Mouse (Mus musculus) lung, postnatal 0 days (tissue): ENCODE results near the gene Kat2a. TPM values are rescaled to one million over a fixed set of nuclear protein-coding genes. Genes with fewer than 3 reads are reported as not detected.

Experiments used
- ATAC-seq: fragments of 200-750 bp; cut with Nextera tagmentation; 2 replicates; pipeline ENCODE4 v1.8.0; 2017; ENCODE audit warnings: moderate library complexity
- DNase-seq: peaks from one replicate; pipeline ENCODE4 v3.0.0-alpha.2; 2016; ENCODE audit warnings: low spot score
- H3K27ac ChIP-seq: fragments of 300-500 bp; sonication (generic); 2 replicates; pipeline ENCODE4 v1.5.1; 2014; ENCODE audit warnings: antibody characterized with exemption, mild to moderate bottlenecking, low read length, mixed read lengths
- H3K27me3 ChIP-seq: fragments of 300-500 bp; sonication (generic); replicated peaks from 2 replicates; pipeline ENCODE4 v1.6.1; 2014; ENCODE audit warnings: low read length, mixed read lengths; ENCODE audit not compliant: insufficient read depth
- H3K36me3 ChIP-seq: fragments of 300-500 bp; sonication (generic); 2 replicates; pipeline ENCODE4 v1.6.1; 2014; ENCODE audit warnings: low read length, mixed read lengths; ENCODE audit not compliant: insufficient read depth
- H3K4me1 ChIP-seq: fragments of 300-500 bp; sonication (generic); 2 replicates; pipeline ENCODE4 v1.6.1; 2014; ENCODE audit warnings: antibody characterized with exemption, low read depth, low read length, mixed read lengths; ENCODE audit not compliant: insufficient read depth
- H3K4me2 ChIP-seq: fragments of 300-500 bp; sonication (generic); replicated peaks from 2 replicates; pipeline ENCODE4 v1.6.1; 2014; ENCODE audit warnings: low read depth, mild to moderate bottlenecking, low read length, moderate library complexity, mixed read lengths
- H3K4me3 ChIP-seq: fragments of 300-500 bp; sonication (generic); 2 replicates; pipeline ENCODE4 v1.5.1; 2014; ENCODE audit warnings: low read depth, low read length
- H3K9ac ChIP-seq: fragments of 300-500 bp; sonication (generic); replicated peaks from 2 replicates; pipeline ENCODE4 v1.6.1; 2014; ENCODE audit warnings: low read depth, mild to moderate bottlenecking
- H3K9me3 ChIP-seq: fragments of 300-500 bp; sonication (generic); 2 replicates; pipeline ENCODE4 v1.6.1; 2016; ENCODE audit warnings: low read length, mixed read lengths
- CTCF ChIP-seq: IDR thresholded peaks from 2 replicates; pipeline ENCODE4 v1.5.1; 2016; ENCODE audit warnings: antibody characterized with exemption, mild to moderate bottlenecking
- EP300 ChIP-seq: IDR thresholded peaks from 2 replicates; pipeline ENCODE4 v1.6.1; 2016; ENCODE audit warnings: antibody characterized with exemption, mild to moderate bottlenecking, control low read depth
- WGBS: fragments of 180-500 bp; shearing (Covaris S2); extraction: QIAGEN DNeasy Blood & Tissue Kit; methylation state at CpG from one replicate; pipeline ENCODE4 v1.1.7; 2014; 5-methylcytosine and 5-hydroxymethylcytosine counted together
- polyA plus RNA-seq: library from polyadenylated mRNA; unstranded; fragments of >200 nt; fragmentation: Nextera tagmentation; extraction: Ambion mirVana; gene quantifications from 2 replicates; pipeline ENCODE4 v1.2.1, GENCODE M21; 2015

The Kat2a gene
- polyA plus RNA-seq, 1 experiment from 2014 or later = 14.2 TPM

DNA sequence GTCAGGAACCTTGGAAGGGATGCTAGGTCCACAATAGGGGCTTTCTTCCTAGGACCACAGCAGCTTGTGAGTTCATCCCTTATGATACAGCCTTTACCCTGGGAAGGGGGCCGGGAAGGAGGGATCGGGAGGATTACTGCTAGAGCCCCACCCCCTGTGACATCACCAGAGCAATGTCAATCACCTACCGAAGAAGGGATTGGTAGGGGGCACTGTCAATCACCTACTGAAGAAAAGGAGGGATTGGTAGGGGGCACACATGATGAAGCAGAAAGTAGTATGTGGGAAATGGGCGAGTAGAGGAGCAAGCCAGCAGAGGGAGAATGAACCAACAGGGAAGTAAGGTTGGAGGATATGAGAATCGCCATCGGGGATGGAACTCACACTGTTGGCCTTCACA lies 44.2 kb upstream of the Kat2a start:
- no peak for ATAC-seq
- no peaks in the 10 kb centered on the region for H3K9me3 ChIP-seq
- no peak overlapping the region for H3K9ac ChIP-seq
- no peaks in the 10 kb centered on the region for H3K36me3 ChIP-seq
- no peak for DNase-seq
- no peak overlapping the region for H3K4me2 ChIP-seq
- no peak overlapping the region for H3K4me3 ChIP-seq
- TF ChIP-seq EP300 = no peak
- TF ChIP-seq CTCF = no peak
- H3K27me3 ChIP-seq = peaks cover 13% of the 10 kb centered on the region
- no peaks in the 10 kb centered on the region for H3K4me1 ChIP-seq
- WGBS = 60% methylated on average over 6 of the region's 6 CpGs
- H3K27ac ChIP-seq = no peak overlapping the region

DNA sequence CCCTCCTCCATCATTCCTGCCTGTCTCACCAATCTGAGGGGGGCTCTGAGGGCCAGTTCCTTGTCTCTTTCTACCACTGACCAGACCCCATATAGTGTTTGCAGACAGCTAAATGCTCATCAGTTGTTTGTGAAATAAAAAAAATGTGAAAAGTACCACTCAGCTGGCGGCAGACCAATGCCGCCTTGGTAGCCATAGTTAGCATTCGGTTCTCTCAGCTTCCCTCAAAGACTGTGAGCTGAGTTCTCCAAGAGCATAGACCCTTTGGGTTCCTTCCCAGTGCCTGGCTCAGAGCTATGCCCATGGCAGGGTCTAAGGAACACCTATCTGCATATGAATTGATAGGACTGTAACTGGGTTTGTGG lies 42.4 kb upstream of the Kat2a start:
- H3K9me3 ChIP-seq = no peaks in the 10 kb centered on the region
- no peaks in the 10 kb centered on the region for H3K4me1 ChIP-seq
- DNase-seq (no peak), ATAC-seq (no peak)
- peaks cover 11% of the 10 kb centered on the region for H3K27me3 ChIP-seq
- no peak overlapping the region for H3K4me3 ChIP-seq
- no peak overlapping the region for H3K27ac ChIP-seq
- 83% methylated on average over 3 of the region's 3 CpGs for WGBS
- H3K9ac ChIP-seq = no peak overlapping the region
- no peak overlapping the region for H3K4me2 ChIP-seq
- TF ChIP-seq CTCF (no peak), EP300 (no peak)
- H3K36me3 ChIP-seq = no peaks in the 10 kb centered on the region

DNA sequence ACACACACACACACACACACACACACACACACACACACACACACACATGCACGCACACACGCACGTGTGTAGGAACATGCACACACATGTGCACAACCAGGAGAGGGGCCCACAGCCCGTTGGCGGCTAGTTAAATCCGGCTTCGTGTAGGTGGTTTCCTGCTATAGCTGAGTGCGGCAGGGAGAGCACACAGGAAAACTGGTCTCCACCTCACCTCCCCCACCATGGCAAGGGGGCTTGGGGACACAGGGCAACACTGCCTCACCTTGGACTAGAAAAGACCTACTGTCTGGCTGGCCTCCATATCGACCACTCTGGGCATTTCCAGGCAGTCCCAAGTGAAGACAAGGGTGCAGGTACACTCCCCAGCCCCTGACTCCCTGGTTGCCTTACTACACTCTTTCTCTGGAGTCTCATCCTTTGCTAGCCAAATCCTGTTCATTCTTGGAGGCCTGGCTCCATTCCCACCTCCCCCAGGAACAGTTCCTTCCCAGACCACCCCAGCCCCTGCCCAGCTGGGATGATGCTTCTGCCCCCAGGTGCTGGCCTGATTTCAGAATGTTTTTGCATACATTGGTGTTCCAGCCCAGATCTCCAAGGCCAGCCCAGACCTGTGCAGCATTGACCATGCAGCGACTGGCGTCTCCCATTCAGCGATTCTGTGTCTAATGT lies 41.9 kb upstream of the Kat2a start:
- Histone ChIP-seq H3K27me3 (peaks cover 9% of the 10 kb centered on the region; the same call in 1 of the 2 replicates), H3K27ac (no peak overlapping the region), H3K9me3 (no peaks in the 10 kb centered on the region), H3K4me1 (no peaks in the 10 kb centered on the region), H3K4me2 (no peak overlapping the region), H3K4me3 (no peak overlapping the region), H3K36me3 (no peaks in the 10 kb centered on the region), H3K9ac (no peak overlapping the region)
- DNase-seq (no peak), ATAC-seq (no peak)
- TF ChIP-seq CTCF (no peak), EP300 (no peak)
- WGBS = 70% methylated on average over 12 of the region's 12 CpGs

DNA sequence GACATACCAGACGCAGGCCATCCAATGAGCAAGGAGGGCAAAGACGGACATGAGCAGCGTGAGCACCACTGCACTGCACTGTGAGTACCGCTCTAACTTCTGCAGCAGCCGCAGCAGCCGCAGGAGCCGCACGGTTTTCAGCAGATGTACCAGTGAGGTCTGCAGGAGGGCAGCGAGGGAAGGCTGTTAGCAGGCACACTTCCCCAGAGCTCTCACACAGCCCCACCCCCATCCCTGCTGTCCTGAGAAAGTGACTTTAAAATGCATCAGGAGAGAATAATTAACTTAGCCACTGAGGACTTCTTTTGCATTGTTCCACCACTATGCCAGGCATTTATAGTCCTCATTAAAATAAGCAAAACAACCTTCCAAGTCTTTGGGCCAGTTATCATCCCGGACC lies 40.0 kb upstream of the Kat2a start:
- 25% methylated on average over 10 of the region's 10 CpGs for WGBS
- no peaks in the 10 kb centered on the region for H3K4me1 ChIP-seq
- no peaks in the 10 kb centered on the region for H3K36me3 ChIP-seq
- no peak overlapping the region for H3K4me3 ChIP-seq
- no peaks in the 10 kb centered on the region for H3K9me3 ChIP-seq
- DNase-seq (no peak), ATAC-seq (no peak)
- 0 out of 2 replicates have a peak, but pooled peaks cover 3% of the 10 kb centered on the region for H3K27me3 ChIP-seq
- H3K4me2 ChIP-seq = no peak overlapping the region
- no peak overlapping the region for H3K27ac ChIP-seq
- no peak overlapping the region for H3K9ac ChIP-seq
- TF ChIP-seq CTCF (no peak), EP300 (no peak)

DNA sequence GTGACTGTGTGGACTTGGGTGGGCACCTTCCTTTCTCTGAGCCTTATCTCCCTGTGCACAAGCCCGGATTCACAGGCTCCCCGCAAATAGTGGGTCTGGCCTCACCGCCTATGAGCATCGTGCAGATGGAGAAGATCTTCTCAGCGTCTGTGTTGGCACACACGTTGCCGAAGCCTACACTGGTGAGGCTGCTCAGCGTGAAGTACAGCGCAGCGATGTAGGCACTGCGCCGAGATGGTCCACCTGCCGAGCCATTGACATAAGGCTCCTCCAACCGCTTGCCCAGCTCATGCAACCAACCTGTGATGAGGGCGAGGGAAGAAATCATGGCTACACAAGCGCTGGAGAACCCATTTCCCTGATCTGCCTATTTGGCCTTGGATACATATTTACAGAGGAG lies 37.9 kb upstream of the Kat2a start:
- WGBS = 85% methylated on average over 16 of the region's 16 CpGs
- no peak for ATAC-seq

DNA sequence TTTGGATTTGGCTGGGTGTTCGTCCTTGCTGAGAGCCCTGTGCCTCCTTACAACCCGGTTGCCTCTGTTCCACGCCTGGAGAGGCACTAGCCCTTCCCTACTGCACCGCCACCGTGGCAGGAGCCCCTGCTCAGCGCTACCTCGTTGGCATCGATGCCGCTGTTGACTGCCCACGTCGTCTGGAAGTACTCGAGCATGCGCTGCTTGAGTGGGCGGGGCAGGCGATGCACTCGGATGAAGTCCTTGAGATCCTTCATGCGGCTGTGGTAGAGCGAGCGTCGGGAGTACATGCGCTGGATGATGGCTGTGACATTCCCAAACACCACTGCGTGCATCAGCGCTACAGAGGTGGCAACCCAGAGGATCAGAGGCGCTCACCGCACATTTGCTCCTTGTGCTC lies 37.2 kb upstream of the Kat2a start:
- DNase-seq (no peak), ATAC-seq (no peak)
- H3K36me3 ChIP-seq = no peaks in the 10 kb centered on the region
- no peak overlapping the region for H3K4me2 ChIP-seq
- H3K27me3 ChIP-seq = 0 out of 2 replicates have a peak, but pooled peaks cover 3% of the 10 kb centered on the region
- no peak overlapping the region for H3K27ac ChIP-seq
- H3K4me3 ChIP-seq = no peak overlapping the region
- WGBS = 32% methylated on average over 25 of the region's 25 CpGs
- H3K9me3 ChIP-seq = no peaks in the 10 kb centered on the region
- TF ChIP-seq CTCF = no peak
- no peak for TF ChIP-seq EP300
- no peaks in the 10 kb centered on the region for H3K4me1 ChIP-seq
- H3K9ac ChIP-seq = no peak overlapping the region

More for the DNA sequence above, 37.9 kb upstream of the Kat2a start:
- H3K27ac ChIP-seq = no peak overlapping the region
- H3K9ac ChIP-seq = no peak overlapping the region
- H3K27me3 ChIP-seq = 0 out of 2 replicates have a peak, but pooled peaks cover 3% of the 10 kb centered on the region
- no peak overlapping the region for H3K4me2 ChIP-seq
- no peak for DNase-seq
- no peaks in the 10 kb centered on the region for H3K36me3 ChIP-seq
- no peak overlapping the region for H3K4me3 ChIP-seq
- H3K9me3 ChIP-seq = no peaks in the 10 kb centered on the region
- TF ChIP-seq EP300 = no peak
- no peak for TF ChIP-seq CTCF
- H3K4me1 ChIP-seq = no peaks in the 10 kb centered on the region

DNA sequence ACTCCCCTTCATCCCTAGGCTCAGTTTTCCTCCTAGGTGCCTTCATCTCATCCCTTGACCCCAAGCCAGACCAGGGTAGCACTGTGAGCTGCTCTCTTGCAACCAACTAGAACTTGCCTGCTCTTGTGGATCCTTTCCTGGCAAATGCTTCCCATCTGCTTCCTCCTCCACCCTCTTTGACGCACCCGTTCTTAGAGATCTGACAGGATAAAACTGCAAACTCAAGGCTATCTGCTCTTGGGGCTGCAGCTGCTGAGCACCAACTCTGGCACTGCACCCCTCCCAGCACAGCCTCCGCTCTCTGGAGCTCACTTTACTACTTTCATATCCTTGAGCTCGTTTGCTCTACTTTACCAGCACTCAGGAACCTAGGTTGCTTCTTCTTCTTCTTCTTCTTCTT lies 36.4 kb upstream of the Kat2a start:
- Histone ChIP-seq H3K4me1 (no peaks in the 10 kb centered on the region), H3K27ac (no peak overlapping the region), H3K36me3 (no peaks in the 10 kb centered on the region), H3K4me3 (no peak overlapping the region), H3K27me3 (0 out of 2 replicates have a peak, but pooled peaks cover 3% of the 10 kb centered on the region), H3K4me2 (no peak overlapping the region), H3K9me3 (no peaks in the 10 kb centered on the region), H3K9ac (no peak overlapping the region)
- ATAC-seq (no peak), DNase-seq (no peak)
- TF ChIP-seq CTCF (no peak), EP300 (no peak)
- WGBS = 73% methylated on average over 4 of the region's 4 CpGs
